21 mouse cellular contexts compared by ENCODE assay signal in the genomic region with DNA sequence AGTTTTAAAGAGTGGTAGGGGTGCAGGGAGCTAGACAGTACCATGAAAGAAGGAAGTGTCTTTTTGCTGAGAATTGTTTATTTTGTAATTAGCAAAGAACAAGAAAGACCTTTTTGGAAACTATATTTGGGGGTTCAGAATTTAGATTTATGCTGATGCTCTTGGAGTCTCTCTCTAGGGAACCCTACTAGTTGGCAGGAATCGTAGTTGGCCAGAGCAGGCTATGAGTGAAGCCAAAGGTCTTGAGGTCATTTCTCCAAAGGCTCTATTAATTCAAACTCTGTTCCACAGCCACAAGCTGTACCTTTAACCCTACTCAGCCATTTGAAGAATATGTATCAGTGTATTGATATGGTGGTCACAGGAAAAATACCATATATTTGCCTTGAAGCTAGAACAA. TPM values are rescaled to one million over a fixed set of nuclear protein-coding genes. Genes with fewer than 3 reads are reported as not detected.
DNase-seq lines count a peak whose midpoint lies in the region; ATAC-seq lines count a peak whose summit lies in the region.
"Had no signal": no experiment of that assay in that cellular context is flagged by ENCODE, and none has a peak within 500 bp of the region (broad histone marks: within the 10 kb centered on the region; RNA-seq: fewer than 3 reads in every experiment).

No protein-coding gene starts in this region.

- intact Hi-C loops in gastrocnemius, postnatal 14 days (cut with DNase I; ENCODE audit: low total_unique reads), result no loop called here

- H3K27ac ChIP-seq in kidney, embryonic 15.5 days, result no peak overlapping the region
- H3K27ac ChIP-seq: embryonic facial prominence, embryonic 13.5 days; forebrain, embryonic 15.5 days; hindbrain, embryonic 12.5 days; left cerebral cortex, adult 2 months; neural tube, embryonic 15.5 days had no signal

- H3K4me1 ChIP-seq in kidney, embryonic 15.5 days, result no peaks in the 10 kb centered on the region
- H3K4me1 ChIP-seq: embryonic facial prominence, embryonic 13.5 days; forebrain, embryonic 15.5 days; hindbrain, embryonic 12.5 days; neural tube, embryonic 15.5 days had no signal

- H3K36me3 ChIP-seq in kidney, embryonic 15.5 days, result no peaks in the 10 kb centered on the region
- H3K36me3 ChIP-seq: forebrain, embryonic 15.5 days; hindbrain, embryonic 12.5 days; neural tube, embryonic 15.5 days had no signal

- H3K9me3 ChIP-seq in kidney, embryonic 15.5 days (replicated peaks), result no peaks in the 10 kb centered on the region
- H3K9me3 ChIP-seq: embryonic facial prominence, embryonic 13.5 days; forebrain, embryonic 15.5 days; hindbrain, embryonic 12.5 days; neural tube, embryonic 15.5 days had no signal

- H3K4me3 ChIP-seq in kidney, embryonic 15.5 days (replicated peaks), result no peak overlapping the region
- H3K4me3 ChIP-seq: embryonic facial prominence, embryonic 13.5 days; forebrain, embryonic 15.5 days; hindbrain, embryonic 12.5 days; left cerebral cortex, adult 2 months; neural tube, embryonic 15.5 days had no signal

- no peak overlapping the region for H3K4me2 ChIP-seq in kidney, embryonic 15.5 days
- H3K4me2 ChIP-seq: embryonic facial prominence, embryonic 13.5 days; forebrain, embryonic 15.5 days; heart, embryonic 11.5 days; hindbrain, embryonic 12.5 days; neural tube, embryonic 15.5 days had no signal

- ATAC-seq in kidney, embryonic 15.5 days (replicated peaks; ENCODE audit: low FRiP score), result no peak
- ATAC-seq: forebrain, embryonic 15.5 days; midbrain, embryonic 16.5 days had no signal

- no peaks in the 10 kb centered on the region for H3K27me3 ChIP-seq in kidney, embryonic 15.5 days
- H3K27me3 ChIP-seq: embryonic facial prominence, embryonic 13.5 days; forebrain, embryonic 15.5 days; hindbrain, embryonic 12.5 days; neural tube, embryonic 15.5 days had no signal

- 63% methylated on average over 1 of the region's 1 CpGs for WGBS in kidney, embryonic 15.5 days

- no peak overlapping the region for H3K9ac ChIP-seq in kidney, embryonic 15.5 days
- H3K9ac ChIP-seq: embryonic facial prominence, embryonic 13.5 days; forebrain, embryonic 15.5 days; hindbrain, embryonic 12.5 days; neural tube, embryonic 15.5 days had no signal

- DNase-seq in gastrocnemius, adult 18-20 months (ENCODE audit: low spot score), result peak; percentile 49
- no peak for DNase-seq in gastrocnemius, postnatal 14 days
- DNase-seq in kidney, postnatal 4 days, result peak; percentile 3 to 7
- DNase-seq in brain, adult 2 months (ENCODE audit: low read depth, low spot score), result peak; percentile 5
- DNase-seq in gastrocnemius, postnatal 10 days, result peak; percentile 5
- no peak for DNase-seq in retina, embryonic 14.5 days (ENCODE audit: low spot score)
- DNase-seq: cerebellum, adult 9-10 months; kidney, adult 8-10 months; left cerebral cortex, postnatal 4 days; liver; lung, adult 18-20 months; retina, postnatal 1 day; thymus, adult 2 months had no signal

RNA-seq across cellular contexts. Expression of a gene that starts 41.7 kb away (rescaled TPM):
- 1 to 10 TPM; 1.6 to 2.0 TPM for total RNA-seq in gastrocnemius, adult 18-20 months (2021)
- 1 to 10 TPM; 1.8 to 4.8 TPM for total RNA-seq in gastrocnemius, postnatal 14 days (2021)
- 8.9 and 9.1 TPM in 2 replicates for polyA plus RNA-seq in kidney, embryonic 15.5 days (2015; fragmentation: Nextera tagmentation; extraction: Ambion mirVana)
- 1 to 10 TPM; 2.5 to 4.7 TPM for total RNA-seq in gastrocnemius, postnatal 10 days (2021)

Comparison
In these comparisons a context has a peak if more than half of its experiments do, and no peak if none do; other contexts are left out.
1. DNase-seq: peak in gastrocnemius, adult 18-20 months (single experiment), kidney, postnatal 4 days (2 of 2), brain, adult 2 months (single experiment) and gastrocnemius, postnatal 10 days (single experiment); none in gastrocnemius, postnatal 14 days (single experiment) and retina, embryonic 14.5 days (single experiment).